Mouse (Mus musculus): ENCODE measurements around the gene Tdp1.

- TF ChIP-seq GATA1 (IDR thresholded peaks at IDR 0.05; ENCODE audit: borderline replicate concordance, low read length) (no peak), FLI1 (IDR thresholded peaks at IDR 0.05; ENCODE audit: low read length) (no peak)
Observed at GRCm38 (mm10) chr12:99919636-99920035, 35.3 kb downstream of the Tdp1 start.
